Mouse (Mus musculus): Measurements from ENCODE around the gene Map1b.

DNA sequence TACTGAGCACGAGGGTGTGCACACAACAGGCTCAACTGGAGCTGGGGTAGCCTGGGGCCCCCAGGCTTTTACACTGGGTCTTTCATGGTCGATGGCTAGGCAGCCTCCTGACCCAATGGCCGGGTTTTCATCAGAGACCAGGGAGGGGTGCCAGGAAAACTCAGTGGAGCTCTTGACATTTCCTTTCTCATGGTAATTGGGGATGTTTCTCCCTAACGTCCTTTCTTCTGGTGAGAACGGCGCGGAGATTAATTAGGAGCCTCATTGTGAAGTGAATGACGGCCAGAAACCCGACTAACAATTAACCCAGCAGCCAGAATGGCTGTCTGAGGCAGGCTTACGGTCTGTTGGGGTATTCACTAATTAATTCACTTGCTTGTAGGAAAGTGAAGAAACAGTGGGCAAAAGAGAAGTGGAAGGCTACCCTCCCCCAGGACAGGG lies 71.9 kb downstream of the Map1b start:
- TF ChIP-seq GATA1 (IDR thresholded peaks at IDR 0.05; ENCODE audit: borderline replicate concordance, low read length) (no peak), FLI1 (IDR thresholded peaks at IDR 0.05; ENCODE audit: low read length) (no peak)
